Mouse (Mus musculus) duodenum, adult 2 months (tissue): Measurements from ENCODE around the gene Il15ra. TPM values are rescaled to one million over a fixed set of nuclear protein-coding genes. Genes with fewer than 3 reads are reported as not detected.

Experiments
- polyA plus RNA-seq: library from polyadenylated mRNA; depleted of rRNA; stranded (reverse); fragments of >200 nt; gene quantifications from 2 replicates; pipeline ENCODE4 v1.2.3, GENCODE M21; 2012; ENCODE audit warnings: low replicate concordance; rRNA removed

Gene Il15ra
- polyA plus RNA-seq = 23.5 and 34.5 TPM in 2 replicates

DNA sequence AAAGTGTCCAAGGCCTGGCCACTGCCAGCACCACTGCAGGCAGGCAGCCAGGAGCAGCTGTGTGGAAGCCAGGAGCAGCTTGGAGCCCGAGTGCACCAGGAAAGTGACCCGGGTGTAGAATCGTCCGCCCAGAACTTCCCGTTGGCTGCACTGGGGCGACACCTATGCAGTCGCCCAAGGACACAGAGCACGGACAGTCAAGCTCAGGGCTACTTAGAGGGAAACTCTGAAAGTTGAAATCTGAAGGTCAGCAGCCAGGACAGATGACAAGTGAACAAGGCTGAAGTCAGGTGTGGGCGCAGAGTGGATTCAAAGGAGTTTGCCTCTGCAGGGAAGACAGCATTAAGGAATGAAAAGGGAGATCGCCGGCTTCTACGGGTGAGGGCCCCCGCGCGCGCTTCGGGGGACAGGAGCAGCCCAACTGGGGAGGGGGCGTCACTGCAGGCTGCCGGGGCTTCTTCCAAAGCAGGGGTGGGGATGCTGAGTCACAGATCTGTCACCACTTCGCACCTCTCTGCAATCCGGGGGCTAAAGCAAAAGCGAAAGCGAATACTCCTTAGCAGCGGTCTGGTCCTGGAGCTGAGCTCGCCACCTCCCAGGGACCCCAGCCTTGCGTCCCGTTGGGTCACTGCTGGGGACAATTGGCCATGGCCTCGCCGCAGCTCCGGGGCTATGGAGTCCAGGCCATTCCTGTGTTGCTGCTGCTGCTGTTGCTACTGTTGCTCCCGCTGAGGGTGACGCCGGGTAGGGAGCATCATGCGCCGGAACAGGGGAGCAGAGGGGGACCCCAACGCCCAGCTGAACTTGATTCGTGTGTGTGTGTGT is at the start of gene Il15ra:
Gene Il15ra (plus strand): TSS at position 90 of the 825 bp plus-strand sequence.

DNA sequence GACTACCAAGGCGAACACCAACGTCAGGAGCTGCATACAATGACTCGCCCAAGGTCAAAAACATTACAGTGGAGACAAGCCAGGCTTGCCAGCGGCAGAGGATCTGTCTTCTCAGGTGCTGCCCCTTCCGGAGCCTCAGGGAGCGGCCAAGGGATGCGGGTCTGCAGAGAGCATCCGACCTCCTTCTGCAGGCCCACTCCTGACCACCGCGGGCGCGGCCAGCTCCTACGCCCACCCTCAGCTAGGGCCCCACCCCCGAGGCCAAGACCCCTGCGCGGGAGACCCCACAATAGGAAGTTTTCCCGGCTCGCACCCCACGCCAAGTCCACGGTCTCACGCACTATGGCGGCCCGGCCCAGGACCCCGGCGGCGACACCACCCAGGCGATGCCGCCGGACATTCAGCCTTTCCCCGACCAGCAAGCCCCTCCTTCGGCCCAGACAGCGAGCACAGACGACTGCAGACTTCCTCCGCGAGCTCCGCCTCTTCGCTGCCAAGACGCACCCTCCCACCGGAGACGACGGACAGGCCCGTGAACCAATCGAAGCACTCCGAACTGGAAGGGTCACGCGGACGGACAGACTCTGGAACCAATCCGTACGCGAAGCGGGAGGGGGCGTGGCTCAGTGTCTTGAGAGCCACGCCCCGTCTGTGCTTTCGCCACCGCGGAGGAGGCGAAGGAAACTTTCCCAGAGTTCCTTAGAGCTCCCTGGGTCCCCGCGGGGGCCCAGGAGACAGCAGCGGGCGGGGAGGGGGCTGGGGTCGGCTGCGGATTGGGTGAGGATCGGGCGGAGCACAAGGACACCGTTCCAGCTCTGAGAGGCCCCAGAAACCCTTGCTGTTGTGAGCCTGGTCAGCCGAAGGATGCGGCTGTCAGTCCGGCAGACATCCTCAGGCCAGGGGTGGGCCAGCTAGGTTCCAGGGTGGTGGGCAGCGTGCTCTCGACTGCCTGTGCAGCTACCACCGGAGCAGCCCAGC is 72.3 kb downstream of the Il15ra start, which contains the start of the genes Fbh1 and Ankrd16:
Gene Fbh1 (minus strand): TSS at position 492 of the 978 bp plus-strand sequence.
Gene Ankrd16 (plus strand): TSS at position 786 of the 978 bp plus-strand sequence.

Other genes starting within 250 kb of the Il15ra start
- gene Pfkfb3, start 151.2 kb upstream of the Il15ra start, polyA plus RNA-seq = 3.7 and 15.7 TPM in 2 replicates
- 10.2 and 14.3 TPM in 2 replicates for gene Rbm17, start 101.1 kb upstream of the Il15ra start, polyA plus RNA-seq
- not detected in 2 replicates for gene Gm17490, start 79.0 kb upstream of the Il15ra start, polyA plus RNA-seq
- gene Il2ra, start 62.5 kb upstream of the Il15ra start, polyA plus RNA-seq = 0.02 and 0.14 TPM in 2 replicates
- gene Fbh1, start 72.3 kb downstream of the Il15ra start, polyA plus RNA-seq = 16.7 and 30.7 TPM in 2 replicates
- 29.6 and 31.0 TPM in 2 replicates for gene Ankrd16, start 72.6 kb downstream of the Il15ra start, polyA plus RNA-seq